Mouse (Mus musculus): ENCODE results near the gene Cyp1a1.

DNA sequence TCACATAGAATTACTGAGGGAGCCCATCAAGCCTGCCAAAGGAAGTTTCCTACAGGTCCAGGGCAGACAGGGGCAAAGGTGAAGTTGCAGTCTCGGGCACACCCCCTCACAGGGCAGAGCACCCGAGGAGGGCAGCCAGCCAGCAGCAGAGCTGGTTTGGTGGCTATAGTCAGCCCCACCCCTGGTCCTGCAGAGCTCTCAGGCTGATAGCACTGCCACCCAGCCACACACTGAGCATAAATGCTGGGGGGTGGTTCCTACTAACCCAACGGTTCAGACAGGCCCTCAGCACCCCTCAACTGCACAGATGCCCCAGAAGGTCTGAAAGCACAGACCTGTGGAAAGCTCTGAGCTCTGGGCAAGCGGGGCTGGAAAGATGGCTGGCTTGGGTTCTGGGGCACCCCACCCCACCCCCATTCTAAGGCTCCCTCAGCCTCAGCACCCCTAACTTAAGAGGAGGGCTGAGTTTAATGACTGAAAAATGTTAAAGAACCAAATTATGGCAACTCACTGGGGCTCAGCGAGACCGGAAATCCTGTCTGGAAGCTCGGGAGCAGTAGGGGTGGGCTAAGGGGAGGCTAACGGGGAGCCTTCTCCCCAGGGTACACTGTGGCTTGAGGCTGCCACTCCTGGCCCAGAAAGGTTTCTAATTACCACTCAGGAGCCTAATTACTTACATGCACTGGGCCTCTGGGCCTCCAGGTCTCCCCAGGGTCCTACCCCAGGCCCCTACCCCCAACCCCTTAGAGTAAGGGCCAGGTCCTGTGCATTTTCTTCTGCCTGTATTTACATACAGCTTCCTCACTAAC, 48.9 kb upstream of the Cyp1a1 start:
- TF ChIP-seq POLR2A (IDR thresholded peaks at IDR 0.05; ENCODE audit: insufficient read depth, low read depth, low read length): no peak
- no peak for TF ChIP-seq CTCF (IDR thresholded peaks at IDR 0.05; ENCODE audit: insufficient read depth, low read depth, low read length)

Measured in olfactory bulb, adult 2 months (tissue).